Mouse (Mus musculus): ENCODE data around the gene Mpig6b. TPM values are rescaled to one million over a fixed set of nuclear protein-coding genes. Genes with fewer than 3 reads are reported as not detected.

The Mpig6b gene
- 0.16 and 0.42 TPM in 2 replicates for polyA plus RNA-seq (2012; ENCODE audit: low replicate concordance)

GRCm38 (mm10) chr17:35066084-35066483 lies at the start of gene Mpig6b:
Mpig6b (minus strand) TSS chr17:35066184.

DNA sequence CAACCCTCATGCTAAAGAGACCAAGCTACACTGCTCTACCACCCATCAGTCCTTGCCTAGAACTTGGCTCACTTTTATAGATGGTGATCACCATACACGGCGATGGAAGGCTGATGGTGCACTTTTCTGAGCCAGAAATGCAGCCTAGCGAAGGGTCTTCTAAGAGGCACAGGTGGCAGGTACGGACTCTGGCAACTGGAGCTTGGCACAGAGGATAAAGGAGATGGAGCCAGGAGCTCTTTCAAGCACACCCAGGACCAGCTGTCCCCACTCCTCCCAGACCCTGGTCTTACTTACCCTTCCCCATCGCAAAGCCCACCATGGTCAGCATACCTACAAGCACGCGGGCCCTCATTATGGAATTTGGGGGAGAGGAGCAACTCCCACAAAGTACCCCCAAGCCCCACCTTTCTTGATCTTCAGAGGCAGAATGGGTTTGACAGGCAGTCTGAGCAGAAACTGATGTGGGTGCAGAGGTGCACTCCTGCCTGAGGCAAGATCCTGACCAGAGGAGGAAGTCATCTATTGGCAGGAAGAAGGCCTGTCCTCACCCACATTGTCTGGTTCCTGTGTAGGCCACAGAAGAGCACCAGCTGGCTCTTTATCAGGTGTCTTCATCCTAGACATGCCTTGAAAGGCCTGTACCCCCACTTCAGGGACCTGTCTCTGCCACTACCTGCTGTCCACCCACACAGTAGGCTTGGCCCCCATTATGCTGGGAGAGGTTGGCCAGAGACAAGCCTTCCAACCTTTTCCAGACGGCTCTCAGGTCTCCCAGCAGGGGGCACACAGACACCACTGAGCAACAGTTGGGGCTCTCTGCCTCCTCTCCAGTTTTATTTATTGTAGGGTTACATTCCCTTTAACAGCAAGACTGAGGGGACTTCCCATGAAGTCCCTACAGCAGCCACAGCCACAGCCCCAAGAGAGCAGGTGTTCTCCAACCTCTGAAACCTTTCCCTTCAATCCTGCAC lies 49.3 kb upstream of the Mpig6b start, which contains the start of gene Ly6g5b:
TSS of gene Ly6g5b (minus strand) at position 383 of the 974 bp plus-strand sequence.

DNA sequence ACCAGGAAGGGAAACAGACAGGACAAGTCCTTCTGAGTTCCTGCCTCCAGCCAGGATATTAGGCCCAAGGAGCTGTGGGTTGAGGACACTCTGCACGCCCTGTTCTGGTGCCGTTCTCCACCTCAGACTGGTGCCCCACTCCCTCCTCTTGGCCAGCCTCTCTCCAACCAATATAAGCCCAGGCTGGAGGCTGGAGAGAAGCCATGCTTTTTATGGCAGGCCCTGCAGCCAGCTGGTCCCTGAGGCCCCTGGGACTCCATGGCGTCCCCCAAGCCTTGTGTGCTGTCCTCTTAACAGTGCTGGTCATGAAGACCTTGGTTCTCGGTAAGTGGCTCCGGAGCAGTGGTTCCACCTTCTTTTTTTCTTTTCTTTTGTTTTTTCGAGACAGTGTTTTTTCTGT lies 42.1 kb upstream of the Mpig6b start, which contains the start of gene Ly6g5c:
TSS of gene Ly6g5c (plus strand) at position 183 of the 400 bp plus-strand sequence.

GRCm38 (mm10) chr17:35088825-35089644 lies 23.1 kb upstream of the Mpig6b start, which contains the start of gene Abhd16a:
Abhd16a (plus strand) TSS chr17:35089263.

GRCm38 (mm10) chr17:35085208-35085865 lies 19.4 kb upstream of the Mpig6b start, which contains the start of gene Ly6g6f:
Ly6g6f (minus strand) TSS chr17:35085610.

GRCm38 (mm10) chr17:35077786-35078233 lies 11.8 kb upstream of the Mpig6b start, which contains the start of gene Ly6g6d:
Ly6g6d (minus strand) TSS chr17:35078065.

DNA sequence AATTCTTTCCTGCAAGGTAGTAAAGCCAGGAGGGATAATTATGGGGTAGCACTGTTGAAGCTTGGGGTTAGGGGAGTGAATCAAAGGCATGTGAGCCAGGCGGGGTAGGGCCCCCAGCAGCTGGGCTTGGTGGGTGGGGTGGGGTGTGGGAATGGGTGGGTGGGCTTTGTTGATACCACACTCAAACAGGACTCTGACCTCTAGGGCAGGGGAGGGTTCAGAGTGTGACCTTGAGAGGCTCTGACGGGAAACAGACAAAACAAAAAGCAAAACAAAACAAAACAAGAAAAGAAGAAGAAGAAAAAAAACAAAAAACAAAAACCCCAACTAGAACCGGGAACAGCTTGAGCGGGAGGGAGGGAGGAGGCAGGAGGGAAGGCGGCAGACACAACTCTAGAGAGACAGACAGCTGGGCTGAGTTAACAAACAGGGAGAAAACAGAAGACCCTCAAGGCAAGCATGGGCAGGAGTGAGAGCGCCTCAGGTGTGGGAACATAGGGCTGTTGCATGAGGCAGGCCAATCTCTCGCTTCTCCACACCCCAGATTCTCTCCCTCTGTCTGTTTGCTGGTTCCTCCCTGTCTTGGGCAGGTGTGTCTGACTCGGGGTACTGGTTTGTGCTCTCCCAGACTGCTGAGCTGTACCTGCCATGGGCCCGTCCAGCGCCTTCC lies 10.7 kb upstream of the Mpig6b start, which contains the start of gene Ly6g6e:
TSS of gene Ly6g6e (plus strand) at position 396 of the 670 bp plus-strand sequence.

GRCm38 (mm10) chr17:35064951-35065947 lies 735 bp downstream of the Mpig6b start, which contains the start of gene Ly6g6c:
Ly6g6c (plus strand) TSS chr17:35065388.

GRCm38 (mm10) chr17:35058911-35059892 lies 6.8 kb downstream of the Mpig6b start, which contains the start of gene Ddah2:
Ddah2 (plus strand) TSS chr17:35059035.

GRCm38 (mm10) chr17:35049561-35050016 lies 16.4 kb downstream of the Mpig6b start, which contains the start of gene Clic1:
Clic1 (plus strand) TSS chr17:35049966.

GRCm38 (mm10) chr17:35046681-35047455 lies 19.1 kb downstream of the Mpig6b start, which contains the start of gene Msh5:
Msh5 (minus strand) TSS chr17:35046745.

DNA sequence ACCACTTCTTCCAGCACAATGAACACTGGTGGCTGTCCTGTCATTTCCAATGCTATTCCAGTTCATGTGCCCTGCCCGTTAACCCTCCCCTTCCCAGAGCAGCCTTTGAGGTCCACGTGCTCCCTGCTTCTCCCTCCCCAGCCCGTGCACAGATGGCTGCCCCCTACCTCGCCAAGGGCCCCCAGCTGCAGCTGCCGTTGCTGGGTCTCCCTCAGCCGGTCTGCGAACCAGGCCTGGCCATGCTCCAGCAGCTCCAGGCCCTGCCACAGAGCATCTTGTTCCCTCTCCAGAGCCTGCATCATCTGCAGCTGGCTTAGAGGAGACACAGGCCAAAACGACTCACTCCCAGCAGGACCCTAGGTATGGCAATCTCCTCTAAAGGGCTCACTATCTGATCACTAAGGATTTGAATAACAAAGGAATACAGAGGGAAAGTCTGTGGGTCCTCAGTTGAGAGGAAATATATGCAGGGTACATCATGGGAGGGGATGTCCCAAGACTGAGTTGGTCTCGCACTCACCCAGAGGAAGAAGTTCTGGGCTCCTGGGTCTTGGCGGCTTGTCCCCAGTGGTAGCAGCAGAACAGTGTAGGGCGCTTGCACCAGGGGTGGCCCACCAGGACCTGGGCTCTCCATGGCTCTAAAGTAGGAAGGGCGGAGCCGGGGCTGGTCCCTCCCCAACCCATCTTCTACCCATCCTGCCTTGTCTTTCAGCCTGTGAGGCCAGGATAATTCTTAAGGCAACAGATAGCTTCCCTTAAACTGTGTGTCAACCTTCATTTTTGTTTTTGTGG lies 38.5 kb downstream of the Mpig6b start, which contains the start of gene Sapcd1:
TSS of gene Sapcd1 (minus strand) at position 740 of the 792 bp plus-strand sequence.

GRCm38 (mm10) chr17:35016376-35016775 lies 49.6 kb downstream of the Mpig6b start, which contains the start of gene Vwa7:
Vwa7 (plus strand) TSS chr17:35016579.

